Mouse (Mus musculus): ENCODE measurements around the gene Sema6d.

The Sema6d gene

GRCm38 (mm10) chr2:124089813-124090230, at the start of gene Sema6d:
TSS of gene Sema6d (plus strand) at chr2:124089969.
- no peak for DNase-seq

- no peak for DNase-seq
These were observed 29.9 kb upstream of the Sema6d start for GRCm38 (mm10) chr2:124059910-124060309.

- DNase-seq, result no peak
These were observed 21.4 kb upstream of the Sema6d start for GRCm38 (mm10) chr2:124068380-124068779.

- no peak for DNase-seq
These were observed 19.1 kb upstream of the Sema6d start for GRCm38 (mm10) chr2:124070664-124071063.

GRCm38 (mm10) chr2:124071380-124071779, 18.4 kb upstream of the Sema6d start:
- no peak for DNase-seq

- peak; percentile 61 for DNase-seq
These were observed 717 bp downstream of the Sema6d start for GRCm38 (mm10) chr2:124090231-124091141.

- no peak for DNase-seq
These were observed 9.9 kb downstream of the Sema6d start for GRCm38 (mm10) chr2:124099697-124100096.

- DNase-seq, result peak; percentile 67
These were observed 10.9 kb downstream of the Sema6d start for GRCm38 (mm10) chr2:124100486-124101200.

GRCm38 (mm10) chr2:124101201-124101517, 11.4 kb downstream of the Sema6d start:
- no peak for DNase-seq

GRCm38 (mm10) chr2:124101580-124101979, 11.8 kb downstream of the Sema6d start:
- DNase-seq, result no peak

GRCm38 (mm10) chr2:124103277-124103676, 13.5 kb downstream of the Sema6d start:
- DNase-seq, result no peak

GRCm38 (mm10) chr2:124118469-124119243, 28.9 kb downstream of the Sema6d start:
- no peak for DNase-seq

- DNase-seq, result no peak
These were observed 30.6 kb downstream of the Sema6d start for GRCm38 (mm10) chr2:124120355-124120754.

GRCm38 (mm10) chr2:124121539-124121938, 31.8 kb downstream of the Sema6d start:
- no peak for DNase-seq

- DNase-seq, result no peak
These were observed 35.7 kb downstream of the Sema6d start for GRCm38 (mm10) chr2:124125504-124125903.

- no peak for DNase-seq
These were observed 37.1 kb downstream of the Sema6d start for GRCm38 (mm10) chr2:124126853-124127252.

GRCm38 (mm10) chr2:124130876-124131275, 41.1 kb downstream of the Sema6d start:
- DNase-seq, result no peak

GRCm38 (mm10) chr2:124141510-124142044, 51.8 kb downstream of the Sema6d start:
- DNase-seq, result no peak

- DNase-seq, result no peak
These were observed 55.8 kb downstream of the Sema6d start for GRCm38 (mm10) chr2:124145528-124145927.

GRCm38 (mm10) chr2:124158158-124158557, 68.4 kb downstream of the Sema6d start:
- no peak for DNase-seq

GRCm38 (mm10) chr2:124162001-124162599, 72.3 kb downstream of the Sema6d start:
- no peak for DNase-seq

GRCm38 (mm10) chr2:124168411-124168810, 78.6 kb downstream of the Sema6d start:
- no peak for DNase-seq

GRCm38 (mm10) chr2:124171718-124172117, 81.9 kb downstream of the Sema6d start:
- DNase-seq, result no peak

Data from right cerebral cortex, postnatal 25 days (tissue).